Mouse (Mus musculus): ENCODE measurements at regions not wholly inside any gene's neighbourhood (a gene's known extent, or its start where the extent isn't known, plus 50 kb on each side); places are given as distances from the start of the nearest gene placed in this dataset.
A peak's percentile ranks its signal among the peaks of the same experiment; 100 is the strongest.

DNA sequence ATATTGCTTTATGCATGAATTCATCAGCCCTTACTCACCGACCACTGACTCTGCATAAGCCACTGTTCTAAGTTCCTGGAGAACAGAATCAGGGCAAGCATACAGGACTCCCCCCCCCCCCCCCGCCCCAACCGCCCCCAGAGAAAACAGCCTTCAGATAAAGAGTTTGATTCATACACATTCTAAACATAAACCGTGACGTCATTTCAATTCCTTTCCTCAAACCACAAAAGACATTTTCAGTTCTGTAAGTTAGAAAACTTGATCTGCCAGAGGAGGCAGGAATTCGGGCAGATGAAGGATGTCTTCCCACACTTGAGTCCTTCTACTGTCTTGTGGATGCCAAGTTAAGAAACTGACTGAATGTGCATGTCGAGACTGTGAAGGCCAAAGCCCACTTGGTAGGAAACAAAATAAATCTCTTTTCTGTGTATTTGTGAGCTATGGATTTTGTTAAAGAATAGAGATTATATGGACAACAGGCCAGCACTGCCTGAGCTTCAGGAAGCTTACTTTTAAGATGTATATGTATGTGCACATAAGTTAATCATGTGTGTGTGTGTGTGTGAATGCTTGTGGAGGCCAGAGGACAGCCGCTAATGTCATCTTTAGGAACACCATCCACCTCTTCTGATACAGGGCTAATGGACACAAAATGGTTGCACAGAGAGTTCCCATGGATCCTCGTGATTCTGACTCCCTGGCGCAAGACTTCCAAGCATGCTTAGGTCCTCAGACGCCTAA is 202.4 kb downstream of the Sox4 start:
- DNase-seq = peak in 1 of 2 experiments; percentile 35

DNA sequence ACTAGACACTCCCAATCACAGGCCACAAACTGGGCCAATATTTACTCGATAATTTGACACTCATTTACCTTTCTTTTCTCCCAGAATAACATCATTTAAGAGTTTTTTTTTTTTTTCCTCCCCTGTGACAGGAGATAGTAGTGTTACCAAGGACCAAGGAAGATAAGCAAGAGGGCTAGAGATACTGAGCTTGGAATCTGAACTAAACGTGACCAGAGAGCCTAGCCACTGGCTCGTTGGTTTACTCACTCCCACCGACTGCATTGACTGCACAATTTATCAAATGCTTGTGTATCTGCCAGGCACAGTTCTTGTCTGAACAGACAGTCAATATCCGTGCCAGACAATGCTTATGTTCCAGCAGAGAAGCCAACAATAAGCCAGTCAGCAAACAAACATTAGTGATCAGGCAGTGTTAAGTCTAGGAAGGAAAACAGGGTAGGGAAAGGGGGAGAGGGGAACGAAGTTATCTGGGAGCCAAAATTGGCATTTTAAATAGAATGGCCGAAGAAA is 213.3 kb downstream of the Sox4 start:
- no peak for DNase-seq

DNA sequence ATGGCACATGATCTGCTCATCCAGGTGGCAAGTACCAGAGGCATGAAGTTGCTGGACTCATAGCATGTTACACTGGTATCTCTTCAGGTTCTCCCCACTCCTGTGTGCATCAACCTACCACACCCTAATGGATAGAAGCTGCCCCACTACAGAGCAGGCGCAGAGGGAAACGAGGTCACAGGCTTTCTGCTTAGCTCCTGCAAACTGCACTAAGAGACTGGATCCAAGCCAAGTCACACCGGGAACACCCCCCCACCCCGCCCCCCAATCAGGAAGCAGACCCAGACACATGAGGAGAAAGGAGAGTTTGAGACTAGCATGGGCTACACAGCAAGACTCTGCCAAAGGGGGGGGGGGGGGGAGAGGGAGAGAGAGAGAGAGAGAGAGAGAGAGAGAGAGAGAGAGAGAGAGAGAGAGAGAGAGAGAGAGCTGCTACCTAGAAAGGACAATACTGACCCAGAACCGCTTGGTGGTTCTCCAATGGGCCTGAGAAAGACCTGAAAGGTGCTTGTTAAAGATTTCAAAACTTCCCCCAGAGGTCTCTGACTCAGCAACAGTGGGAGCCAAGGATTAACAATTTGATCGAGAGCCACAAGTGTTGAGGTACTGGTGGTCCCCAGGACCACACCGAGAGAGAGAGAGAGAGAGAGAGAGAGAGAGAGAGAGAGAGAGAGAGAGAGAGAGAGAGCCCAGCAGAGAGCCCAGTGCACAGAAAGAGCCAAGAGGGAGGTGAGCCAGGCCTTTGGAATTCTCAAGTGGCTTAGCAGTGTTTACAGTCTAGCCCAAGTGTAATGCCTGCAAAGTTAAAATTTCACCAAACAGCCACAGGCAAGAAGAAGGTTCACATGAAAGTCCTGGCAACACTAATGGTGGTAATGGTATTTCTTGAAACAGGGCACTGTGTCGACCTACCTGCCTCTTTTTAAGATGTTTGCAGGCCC is 215.1 kb downstream of the Sox4 start:
- DNase-seq = peak; percentile 74 to 78

DNA sequence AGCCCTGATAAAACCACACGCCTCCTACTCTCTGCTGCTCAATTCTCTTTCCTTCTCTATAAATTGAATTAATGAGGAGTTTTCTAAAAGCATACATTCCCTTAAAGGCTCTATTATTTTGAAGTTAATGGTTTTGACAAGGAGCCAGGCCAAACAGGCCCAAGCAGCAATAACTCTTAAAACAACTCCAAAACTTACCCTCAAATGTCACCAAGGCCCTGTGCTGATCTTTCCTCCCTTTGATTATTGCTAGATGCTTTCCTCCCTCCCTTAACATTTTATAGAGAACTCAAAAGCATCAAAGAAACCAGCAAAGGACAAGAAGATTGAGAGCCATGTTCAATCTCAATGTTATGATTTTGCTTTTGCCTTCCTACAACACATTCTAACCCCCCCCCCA is 221.0 kb downstream of the Sox4 start:
- no peak for DNase-seq

GRCm38 (mm10) chr13:28732036-28732435 is 221.5 kb downstream of the Sox4 start:
- DNase-seq = no peak

DNA sequence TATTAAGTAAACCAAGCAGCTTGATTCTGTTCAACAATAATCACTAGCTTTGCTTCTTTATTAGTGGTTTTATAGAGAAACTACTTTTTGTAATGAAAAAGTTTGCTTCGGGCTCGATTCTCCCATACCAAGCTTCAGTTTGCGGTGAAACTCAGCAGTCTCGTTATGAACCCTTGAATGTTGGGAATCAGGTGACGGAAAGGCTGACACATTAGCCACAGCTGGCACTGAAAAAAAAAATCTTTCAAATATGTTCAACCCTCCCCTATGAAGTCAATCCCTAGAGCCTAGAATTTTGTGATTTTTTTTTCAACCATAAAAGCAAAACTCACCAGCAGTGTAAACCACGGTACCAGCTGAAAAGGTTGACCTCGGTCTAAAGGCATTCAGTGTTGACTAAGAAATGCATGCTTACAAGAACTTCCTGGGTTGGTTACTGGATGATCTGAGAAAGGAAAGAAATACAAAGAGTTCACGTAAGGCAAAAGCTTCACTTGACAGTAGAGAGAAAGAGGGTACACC is 223.4 kb downstream of the Sox4 start:
- DNase-seq = no peak

DNA sequence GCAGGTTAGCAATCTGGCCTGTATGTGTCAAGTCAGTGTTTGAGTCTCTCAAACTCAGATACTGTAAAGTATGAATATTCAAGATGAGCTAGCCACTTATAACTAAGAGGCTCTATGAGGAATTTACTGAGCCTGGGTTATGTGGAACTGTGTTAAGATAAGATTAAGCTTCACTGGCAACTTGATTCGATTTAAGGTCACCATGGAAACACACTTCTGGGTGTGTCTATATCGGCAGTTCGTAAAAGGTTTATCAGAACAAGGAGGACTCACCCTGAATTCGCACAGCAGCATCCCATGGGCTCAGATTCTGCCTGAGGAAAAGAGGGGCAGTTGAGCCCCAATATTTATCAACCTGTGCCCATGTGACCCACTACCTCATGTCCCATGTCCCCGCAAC is 224.7 kb downstream of the Sox4 start:
- DNase-seq = no peak

DNA sequence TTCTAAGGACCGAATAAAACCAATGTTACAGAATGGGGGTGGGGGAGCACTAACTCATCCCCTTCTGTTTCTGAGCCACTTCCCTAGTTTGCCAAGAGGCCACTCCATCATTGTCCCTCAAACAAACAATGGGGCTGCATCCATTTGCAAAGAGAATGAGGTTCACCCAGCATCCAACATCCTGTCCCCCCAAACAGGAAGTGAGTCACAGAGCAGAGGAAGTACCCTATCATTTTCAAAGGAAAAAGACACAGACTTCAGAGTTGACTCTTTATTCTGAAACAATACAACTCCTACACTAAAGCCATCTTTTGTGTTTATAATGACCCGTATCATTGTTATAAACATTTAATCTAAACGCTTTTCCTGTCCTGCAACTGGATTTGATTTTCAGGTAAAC is 229.2 kb downstream of the Sox4 start:
- peak in 1 of 2 experiments; percentile 58 for DNase-seq

DNA sequence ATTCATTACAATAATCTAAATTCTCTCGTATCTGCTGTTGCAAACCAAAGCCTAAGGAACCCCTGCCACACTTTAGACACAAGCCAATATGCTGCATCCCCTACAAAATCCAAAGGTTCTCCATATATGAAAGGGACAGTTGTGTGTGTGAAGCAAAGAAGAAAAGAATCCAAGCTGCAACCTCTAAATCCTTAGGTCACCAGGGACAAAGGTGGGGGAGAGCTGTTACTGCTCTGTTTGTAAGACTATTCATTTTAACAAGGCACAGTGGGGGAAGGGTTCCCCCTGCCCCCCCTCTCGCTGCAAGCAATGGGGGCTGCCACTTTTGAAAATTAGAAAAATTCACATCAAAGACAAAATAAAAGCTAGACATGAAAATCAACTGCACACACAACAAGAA is 231.4 kb downstream of the Sox4 start:
- DNase-seq = no peak

GRCm38 (mm10) chr13:28721548-28721981 is 231.9 kb downstream of the Sox4 start:
- no peak for DNase-seq

DNA sequence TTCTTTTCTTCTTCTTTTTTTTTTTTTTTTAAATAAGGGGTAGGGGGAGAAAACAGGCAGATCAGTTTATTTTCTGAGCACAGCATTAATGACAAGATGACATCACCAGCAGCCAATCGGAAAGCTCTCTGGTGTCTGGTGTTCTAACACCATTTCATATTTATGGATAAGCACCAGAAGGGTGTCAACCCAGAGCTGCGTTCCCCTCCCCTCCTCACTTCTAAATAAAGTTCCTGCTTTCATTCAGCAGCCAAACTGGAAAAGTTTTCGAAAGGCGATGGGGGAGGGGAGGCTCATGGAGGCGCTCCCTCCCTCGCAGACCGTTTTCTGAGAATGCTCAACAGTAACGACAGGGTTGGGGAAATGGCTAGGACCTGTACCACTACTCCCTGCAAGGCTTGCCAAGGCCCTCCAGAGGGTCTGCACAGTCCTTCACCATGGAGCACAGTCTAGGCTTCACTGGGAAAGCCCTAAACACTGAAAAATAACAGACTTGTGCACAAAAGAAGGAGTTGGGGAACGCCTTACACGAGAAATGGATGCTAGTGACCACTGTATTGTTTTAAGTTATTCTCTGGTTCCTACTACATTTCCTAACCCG is 232.8 kb downstream of the Sox4 start:
- no peak for DNase-seq

DNA sequence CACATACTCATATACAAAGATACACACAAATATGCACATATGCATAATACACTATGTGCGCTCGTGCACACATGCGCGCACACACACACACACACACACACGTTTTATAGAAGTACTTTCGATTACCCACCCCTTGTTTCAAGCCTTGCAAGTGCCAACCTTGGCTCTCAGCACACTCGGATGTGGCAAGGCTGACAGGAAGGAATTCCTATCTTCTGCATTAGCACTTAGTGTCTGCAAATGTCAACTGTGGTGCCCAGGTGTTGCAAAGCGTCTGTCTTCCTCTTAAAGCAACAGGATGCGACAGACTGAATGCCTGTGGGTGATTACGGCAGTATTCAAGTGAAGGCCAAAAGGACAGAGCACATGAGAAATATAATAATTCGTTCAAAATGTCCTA is 233.3 kb downstream of the Sox4 start:
- no peak for DNase-seq

DNA sequence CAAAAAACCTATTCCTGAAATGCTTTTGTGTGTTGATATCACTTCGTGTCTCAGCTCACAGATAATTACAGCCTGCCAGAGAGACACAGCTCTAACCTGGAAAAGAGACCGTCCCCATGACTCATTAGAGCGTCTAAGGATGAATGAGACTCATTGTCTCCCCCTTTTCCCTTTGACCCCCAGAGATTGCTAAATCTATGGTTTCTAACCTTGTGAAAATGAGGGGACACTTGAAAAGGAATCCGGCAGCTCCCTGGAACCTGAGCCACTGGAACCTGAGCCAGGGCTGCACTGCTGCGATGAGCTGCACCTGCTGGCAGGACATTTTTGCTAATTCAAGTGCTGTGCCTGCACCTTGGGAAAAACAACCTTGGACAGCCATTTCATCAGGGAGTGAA is 234.6 kb downstream of the Sox4 start:
- DNase-seq = no peak

DNA sequence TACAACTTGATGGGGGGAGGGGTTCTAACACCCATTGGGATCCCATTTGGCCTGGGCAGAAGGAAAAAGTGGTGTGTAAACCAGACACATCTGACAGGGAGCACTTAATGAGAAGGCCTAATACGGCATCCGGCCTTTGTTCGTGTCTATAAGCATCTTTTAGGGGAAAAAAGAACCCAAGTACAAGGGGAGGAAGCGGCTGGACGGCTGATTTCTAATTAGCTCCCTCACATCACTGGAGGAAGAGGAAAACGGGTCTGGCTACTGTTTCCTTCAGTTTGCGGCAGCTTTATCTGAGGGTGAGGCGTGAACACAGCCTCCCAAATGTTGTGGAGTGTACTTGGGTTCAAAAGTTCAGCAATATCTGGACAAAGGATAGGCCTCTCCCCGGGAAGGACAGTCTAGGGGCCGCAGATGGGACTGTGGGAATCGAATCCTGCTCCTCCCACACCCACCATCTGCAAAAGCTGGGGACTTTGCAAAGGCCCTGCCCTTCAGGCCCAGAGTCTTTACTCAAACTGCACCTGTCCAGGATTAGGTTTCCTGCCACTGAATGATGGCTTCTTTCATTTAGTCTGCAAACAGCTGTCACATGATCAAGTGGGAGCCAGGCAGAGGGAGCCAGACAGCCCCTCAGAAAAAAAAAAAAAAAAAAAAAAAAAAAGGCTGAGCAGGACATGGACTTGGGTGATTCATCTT is 235.2 kb downstream of the Sox4 start:
- DNase-seq = no peak

DNA sequence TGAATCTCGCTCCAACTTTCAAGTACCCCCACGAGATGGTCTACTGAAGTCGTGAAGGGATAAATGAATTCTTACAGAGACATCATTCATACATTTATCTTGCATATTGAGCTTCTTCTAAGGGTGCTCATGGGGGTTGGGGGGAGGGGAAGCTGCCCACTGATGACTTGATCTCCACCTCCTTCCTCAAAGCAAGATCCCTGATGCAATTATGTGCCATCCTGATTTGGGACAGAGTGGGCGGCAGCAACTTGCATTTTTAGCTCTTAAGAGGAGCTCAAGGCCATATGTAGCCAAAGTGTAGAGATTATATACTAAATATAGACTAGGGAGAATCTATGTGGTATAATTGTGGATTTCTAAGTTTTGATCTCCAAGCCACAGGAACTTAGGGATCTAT is 236.1 kb downstream of the Sox4 start:
- no peak for DNase-seq

GRCm38 (mm10) chr13:28709966-28710365 is 243.5 kb downstream of the Sox4 start:
- no peak for DNase-seq

- DNase-seq = no peak
Measured at GRCm38 (mm10) chr13:28701309-28701708, 252.2 kb downstream of the Sox4 start.

GRCm38 (mm10) chr13:28700081-28700480 is 253.4 kb downstream of the Sox4 start:
- no peak for DNase-seq

GRCm38 (mm10) chr13:28699490-28700032 is 254.0 kb downstream of the Sox4 start:
- DNase-seq = no peak

- no peak for DNase-seq
Measured at GRCm38 (mm10) chr13:28697796-28698678, 255.5 kb downstream of the Sox4 start.

DNA sequence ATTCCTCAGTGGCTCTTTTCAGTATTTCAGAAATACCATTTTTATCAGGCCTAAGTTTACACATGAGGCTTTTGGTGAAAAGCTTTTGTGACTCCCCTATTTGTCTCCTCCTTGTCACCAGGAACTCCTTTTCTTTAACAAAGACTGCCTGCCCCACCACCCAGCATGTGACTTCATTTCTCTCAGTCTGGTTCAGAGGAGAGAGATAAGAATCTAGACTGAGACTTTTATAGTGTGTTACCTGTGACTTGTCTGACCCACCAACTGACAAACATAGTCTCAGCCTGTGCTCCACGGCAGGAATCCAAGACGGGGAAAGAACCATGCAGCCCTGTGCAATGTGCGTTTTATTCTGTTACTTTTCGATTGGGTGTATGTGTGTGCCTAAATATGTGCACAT is 260.4 kb downstream of the Sox4 start:
- DNase-seq = no peak

Data from lung, adult 18-20 months (tissue).